Mouse (Mus musculus) forebrain, embryonic 11.5 days (tissue): ENCODE data around the gene Smu1. TPM values are rescaled to one million over a fixed set of nuclear protein-coding genes. Genes with fewer than 3 reads are reported as not detected.

ENCODE experiments used
- ATAC-seq: fragments of 200-750 bp; cut with Nextera tagmentation; replicated peaks from 2 replicates; pipeline ENCODE4 v1.8.0; 2017; ENCODE audit warnings: moderate TSS enrichment; ENCODE audit not compliant: low FRiP score
- DNase-seq: peaks from one replicate; pipeline ENCODE4 v3.0.0-alpha.2; 2017; ENCODE audit warnings: low spot score
- H3K27ac ChIP-seq: fragments of 300-500 bp; sonication (generic); 2 replicates; pipeline ENCODE4 v1.5.1; 2014; ENCODE audit warnings: low read depth, low read length
- H3K27me3 ChIP-seq: fragments of 300-500 bp; sonication (generic); 2 replicates; pipeline ENCODE4 v1.6.1; 2014; ENCODE audit warnings: mild to moderate bottlenecking, low read length, mixed read lengths; ENCODE audit not compliant: control insufficient read depth, insufficient read depth
- H3K36me3 ChIP-seq: fragments of 300-500 bp; sonication (generic); 2 replicates; pipeline ENCODE4 v1.6.1; 2014; ENCODE audit warnings: mild to moderate bottlenecking, low read length, moderate library complexity, mixed read lengths; ENCODE audit not compliant: control insufficient read depth, insufficient read depth
- H3K4me1 ChIP-seq: fragments of 300-500 bp; sonication (generic); replicated peaks from 2 replicates; pipeline ENCODE4 v1.6.1; 2014; ENCODE audit warnings: low read length, mixed read lengths; ENCODE audit not compliant: control insufficient read depth, insufficient read depth
- H3K4me2 ChIP-seq: fragments of 300-500 bp; sonication (generic); 2 replicates; pipeline ENCODE4 v1.6.1; 2014; ENCODE audit warnings: low read depth, mild to moderate bottlenecking, low read length, moderate library complexity, mixed read lengths; ENCODE audit not compliant: severe bottlenecking
- H3K4me3 ChIP-seq: fragments of 300-500 bp; sonication (generic); 2 replicates; pipeline ENCODE4 v1.5.1; 2014; ENCODE audit warnings: low read depth, low read length
- H3K9ac ChIP-seq: fragments of 300-500 bp; sonication (generic); 2 replicates; pipeline ENCODE4 v1.6.1; 2014; ENCODE audit warnings: low read length
- H3K9me3 ChIP-seq: fragments of 300-500 bp; sonication (generic); 2 replicates; pipeline ENCODE4 v1.6.1; 2016; ENCODE audit warnings: low read length, mixed read lengths; ENCODE audit not compliant: control insufficient read depth
- WGBS: fragments of 180-500 bp; shearing (Covaris S2); extraction: QIAGEN DNeasy Blood & Tissue Kit; methylation state at CpG from one replicate; pipeline ENCODE4 v1.1.7; 2014; 5-methylcytosine and 5-hydroxymethylcytosine counted together
- polyA plus RNA-seq: library from polyadenylated mRNA; unstranded; fragments of >200 nt; fragmentation: Nextera tagmentation; extraction: Ambion mirVana; gene quantifications from 2 replicates; pipeline ENCODE4 v1.2.1, GENCODE M21; 2014

Gene Smu1
- polyA plus RNA-seq, 1 experiment from 2014 or later = 185 TPM

- Histone ChIP-seq H3K4me2 (no peak overlapping the region), H3K4me3 (no peak overlapping the region), H3K27me3 (no peaks in the 10 kb centered on the region), H3K9me3 (no peaks in the 10 kb centered on the region), H3K36me3 (peaks cover 5% of the 10 kb centered on the region; the same call in 1 of the 2 replicates), H3K27ac (no peak overlapping the region), H3K4me1 (peaks cover 14% of the 10 kb centered on the region), H3K9ac (no peak overlapping the region)
- DNase-seq = no peak
- no peak for ATAC-seq
Measured at GRCm38 (mm10) chr4:40725554-40725953, 32.2 kb downstream of the Smu1 start.

DNA sequence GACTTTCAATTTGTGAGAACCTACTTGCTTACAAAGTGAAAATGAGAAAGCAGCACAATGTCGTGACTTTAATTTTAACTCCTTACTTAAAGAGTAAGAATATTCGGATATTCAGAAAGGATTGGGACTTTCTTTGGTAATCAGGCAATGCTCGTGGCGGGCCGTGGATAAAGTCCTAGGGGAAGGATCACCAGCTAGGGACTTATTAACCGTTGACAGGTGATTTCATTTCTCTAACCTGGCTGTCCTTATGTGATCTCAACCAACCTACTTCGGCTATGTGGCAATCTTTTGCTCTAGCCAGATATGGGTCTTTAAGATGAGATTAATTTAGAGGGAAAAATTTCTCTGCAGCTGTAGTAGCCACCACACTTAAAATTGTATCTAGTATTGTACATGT lies 32.6 kb downstream of the Smu1 start:
- Histone ChIP-seq H3K27me3 (no peaks in the 10 kb centered on the region), H3K9ac (no peak overlapping the region), H3K4me2 (no peak overlapping the region), H3K27ac (no peak overlapping the region), H3K4me3 (no peak overlapping the region), H3K9me3 (no peaks in the 10 kb centered on the region), H3K4me1 (peaks cover 14% of the 10 kb centered on the region), H3K36me3 (peaks cover 5% of the 10 kb centered on the region; the same call in 1 of the 2 replicates)
- ATAC-seq = no peak
- DNase-seq = no peak
- WGBS = 96% methylated on average over 7 of the region's 7 CpGs

GRCm38 (mm10) chr4:40722687-40723460 lies 34.8 kb downstream of the Smu1 start:
- peak; percentile 93 for ATAC-seq
- H3K9me3 ChIP-seq = no peaks in the 10 kb centered on the region
- no peaks in the 10 kb centered on the region; the same call in 1 of the 2 replicates for H3K36me3 ChIP-seq
- under 1% methylated on average over 47 of the region's 62 CpGs for WGBS
- peak overlapping the region; percentile 77 for H3K4me2 ChIP-seq
- H3K27ac ChIP-seq = peak overlapping the region; percentile 99
- H3K9ac ChIP-seq = peak overlapping the region; percentile 96
- no peaks in the 10 kb centered on the region for H3K27me3 ChIP-seq
- peaks cover 14% of the 10 kb centered on the region for H3K4me1 ChIP-seq
- H3K4me3 ChIP-seq = peak overlapping the region; percentile 82
- DNase-seq = peak; percentile 89

GRCm38 (mm10) chr4:40722011-40722666 lies 35.6 kb downstream of the Smu1 start, which contains the start of gene Dnaja1:
Gene Dnaja1, plus strand, starts transcription at chr4:40722150.
- peak within 1 kb of the TSS; percentile 96 for H3K9ac ChIP-seq
- ATAC-seq (peak; percentile 93), DNase-seq (peak; percentile 98)
- H3K9me3 ChIP-seq = no peaks in the 10 kb centered on the region
- H3K4me2 ChIP-seq = peak within 1 kb of the TSS; percentile 77
- no peaks in the 10 kb centered on the region for H3K27me3 ChIP-seq
- peak within 1 kb of the TSS; percentile 99 for H3K27ac ChIP-seq
- peak within 1 kb of the TSS; percentile 82 for H3K4me3 ChIP-seq
- 1% methylated on average over 53 of the region's 54 CpGs for WGBS
- H3K36me3 ChIP-seq = no peaks in the 10 kb centered on the region
- peaks cover 14% of the 10 kb centered on the region for H3K4me1 ChIP-seq

DNA sequence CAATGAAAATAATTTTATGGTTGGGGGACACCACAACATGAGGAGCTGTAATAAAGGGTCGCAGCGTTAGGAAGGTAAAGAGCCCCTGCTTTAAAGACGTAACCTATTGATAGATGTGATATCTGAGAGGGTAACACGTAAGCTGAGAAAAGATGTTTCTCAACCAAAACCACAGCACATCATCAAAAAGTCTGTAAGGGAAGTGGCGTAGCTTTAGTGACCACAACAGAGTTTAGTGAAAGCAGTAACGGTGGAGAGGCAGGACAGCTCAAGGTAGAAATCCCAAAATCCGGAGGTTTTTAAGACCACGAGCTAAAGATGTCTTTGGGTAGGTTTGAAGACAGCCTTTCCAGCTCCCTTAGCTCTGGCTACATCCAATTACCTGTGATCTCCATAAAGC lies 36.8 kb downstream of the Smu1 start:
- Histone ChIP-seq H3K27ac (no peak overlapping the region), H3K27me3 (no peaks in the 10 kb centered on the region), H3K36me3 (no peaks in the 10 kb centered on the region), H3K4me3 (no peak overlapping the region), H3K4me1 (peaks cover 14% of the 10 kb centered on the region), H3K9ac (no peak overlapping the region), H3K4me2 (no peak overlapping the region), H3K9me3 (no peaks in the 10 kb centered on the region)
- ATAC-seq (no peak), DNase-seq (no peak)
- WGBS = 97% methylated on average over 8 of the region's 8 CpGs

GRCm38 (mm10) chr4:40717141-40717540 lies 40.6 kb downstream of the Smu1 start:
- H3K36me3 ChIP-seq = no peaks in the 10 kb centered on the region
- no peak overlapping the region for H3K27ac ChIP-seq
- no peak overlapping the region for H3K4me3 ChIP-seq
- no peaks in the 10 kb centered on the region for H3K9me3 ChIP-seq
- WGBS = 85% methylated on average over 3 of the region's 3 CpGs
- ATAC-seq = no peak
- H3K27me3 ChIP-seq = no peaks in the 10 kb centered on the region
- H3K9ac ChIP-seq = no peak overlapping the region
- no peak overlapping the region for H3K4me2 ChIP-seq
- no peak for DNase-seq
- peaks cover 5% of the 10 kb centered on the region; the same call in 1 of the 2 replicates for H3K4me1 ChIP-seq

GRCm38 (mm10) chr4:40703710-40704275 lies 53.9 kb downstream of the Smu1 start:
- Histone ChIP-seq H3K27ac (peak overlapping the region; percentile 82), H3K9me3 (no peaks in the 10 kb centered on the region), H3K4me2 (peak overlapping the region; percentile 76), H3K4me3 (peak overlapping the region; percentile 43), H3K27me3 (no peaks in the 10 kb centered on the region), H3K36me3 (no peaks in the 10 kb centered on the region), H3K4me1 (peaks cover 3% of the 10 kb centered on the region), H3K9ac (peak overlapping the region; percentile 69)
- ATAC-seq (no peak), DNase-seq (no peak)
- 33% methylated on average over 9 of the region's 9 CpGs for WGBS

DNA sequence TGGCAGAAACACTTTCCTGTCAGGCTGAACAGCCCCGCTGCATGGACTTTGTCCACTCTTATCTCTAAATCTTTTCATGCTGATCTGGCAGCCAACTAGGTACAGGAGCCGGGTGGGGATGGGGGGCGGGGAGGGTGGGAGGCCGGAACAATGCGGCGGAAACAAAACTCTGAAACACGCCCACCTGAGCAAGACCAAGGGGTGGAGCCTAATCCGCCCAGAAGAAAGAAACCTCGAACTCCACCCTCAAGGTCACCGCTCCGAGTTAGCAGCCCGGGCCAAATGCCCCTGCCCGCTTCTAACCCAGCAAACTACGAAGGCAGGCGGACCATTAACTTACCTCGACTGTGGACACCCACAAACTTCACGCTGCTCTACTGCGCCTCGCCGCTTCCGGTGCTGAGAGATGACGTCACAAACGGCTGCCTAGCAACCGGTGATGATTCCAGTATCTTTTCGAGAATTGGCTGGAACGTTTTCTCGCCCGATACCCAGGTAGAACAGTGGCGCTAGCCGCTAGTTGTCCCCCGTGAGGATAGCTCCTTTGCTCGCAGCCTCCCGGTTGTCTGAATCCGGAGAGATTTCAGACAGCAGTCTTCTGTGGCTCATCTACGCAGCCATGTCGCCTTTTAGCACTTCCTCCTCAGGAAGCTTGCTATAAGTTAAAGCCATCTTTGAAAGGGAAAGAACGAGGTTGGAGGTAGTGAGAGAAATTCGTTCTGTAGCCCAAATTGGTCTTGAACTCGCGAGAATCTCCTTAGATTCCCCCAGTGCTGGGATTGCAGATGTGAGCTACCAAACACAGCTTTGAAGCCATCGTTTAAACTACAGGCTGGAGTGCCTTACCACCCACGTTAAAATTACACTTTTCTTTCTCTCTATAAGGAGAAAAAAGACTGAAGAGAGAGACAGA lies 54.7 kb downstream of the Smu1 start, which contains the start of gene Aptx:
Gene Aptx, minus strand, starts transcription at position 398 of the 913 bp plus-strand sequence.
- peak within 1 kb of the TSS; percentile 82 for H3K27ac ChIP-seq
- H3K27me3 ChIP-seq = no peaks in the 10 kb centered on the region
- under 1% methylated on average over 42 of the region's 42 CpGs for WGBS
- ATAC-seq (peak; percentile 93), DNase-seq (peak; percentile 96)
- peak within 1 kb of the TSS; percentile 69 for H3K9ac ChIP-seq
- H3K4me3 ChIP-seq = peak within 1 kb of the TSS; percentile 43
- H3K4me2 ChIP-seq = peak within 1 kb of the TSS; percentile 76
- no peaks in the 10 kb centered on the region for H3K9me3 ChIP-seq
- no peaks in the 10 kb centered on the region for H3K36me3 ChIP-seq
- H3K4me1 ChIP-seq = peaks cover 3% of the 10 kb centered on the region
